Mouse (Mus musculus): ENCODE results near the gene Phactr1. TPM values are rescaled to one million over a fixed set of nuclear protein-coding genes. Genes with fewer than 3 reads are reported as not detected.

The Phactr1 gene
- total and polyA plus RNA-seq, 3 experiments: not detected

- no peak for TF ChIP-seq CHD1 (IDR thresholded peaks at IDR 0.05; ENCODE audit: low read depth, low read length)
Observed at GRCm38 (mm10) chr13:42634908-42635307, 45.5 kb upstream of the Phactr1 start (continued).

- Histone ChIP-seq H3K9ac (ENCODE audit: control insufficient read depth, low read depth, low read length, poor library complexity, severe bottlenecking) (no peak overlapping the region), H3K27me3 (ENCODE audit: control insufficient read depth in 1 of 2, insufficient read depth in 2 of 2, low read length in 2 of 2) (no peaks in the 10 kb centered on the region), H3K4me1 (ENCODE audit: control insufficient read depth in 1 of 2, insufficient read depth in 2 of 2, low read length in 2 of 2) (no peaks in the 10 kb centered on the region), H3K27ac (ENCODE audit: control insufficient read depth, low read depth, low read length) (no peak overlapping the region), H3K79me2 (ENCODE audit: control insufficient read depth, insufficient read depth, low read length, poor library complexity) (no peaks in the 10 kb centered on the region), H3K4me3 (ENCODE audit: control insufficient read depth in 1 of 2, insufficient read depth in 1 of 2, low read depth in 2 of 2, low read length in 2 of 2) (no peak overlapping the region), H3K9me3 (replicated peaks; ENCODE audit: insufficient read depth, low read length) (no peaks in the 10 kb centered on the region), H3K36me3 (ENCODE audit: control insufficient read depth in 1 of 2, insufficient read depth in 2 of 2, low read length in 2 of 2) (no peaks in the 10 kb centered on the region)
- TF ChIP-seq MEF2A (IDR thresholded peaks at IDR 0.05; ENCODE audit: extremely low read depth, insufficient replicate concordance, low read depth, low read length, poor library complexity, severe bottlenecking) (no peak), ETS1 (IDR thresholded peaks at IDR 0.05; ENCODE audit: low read depth, low read length) (no peak)
- no peak for DNase-seq (ENCODE audit: low read depth, low spot score)
Observed at GRCm38 (mm10) chr13:42650228-42650627, 30.2 kb upstream of the Phactr1 start.

DNA sequence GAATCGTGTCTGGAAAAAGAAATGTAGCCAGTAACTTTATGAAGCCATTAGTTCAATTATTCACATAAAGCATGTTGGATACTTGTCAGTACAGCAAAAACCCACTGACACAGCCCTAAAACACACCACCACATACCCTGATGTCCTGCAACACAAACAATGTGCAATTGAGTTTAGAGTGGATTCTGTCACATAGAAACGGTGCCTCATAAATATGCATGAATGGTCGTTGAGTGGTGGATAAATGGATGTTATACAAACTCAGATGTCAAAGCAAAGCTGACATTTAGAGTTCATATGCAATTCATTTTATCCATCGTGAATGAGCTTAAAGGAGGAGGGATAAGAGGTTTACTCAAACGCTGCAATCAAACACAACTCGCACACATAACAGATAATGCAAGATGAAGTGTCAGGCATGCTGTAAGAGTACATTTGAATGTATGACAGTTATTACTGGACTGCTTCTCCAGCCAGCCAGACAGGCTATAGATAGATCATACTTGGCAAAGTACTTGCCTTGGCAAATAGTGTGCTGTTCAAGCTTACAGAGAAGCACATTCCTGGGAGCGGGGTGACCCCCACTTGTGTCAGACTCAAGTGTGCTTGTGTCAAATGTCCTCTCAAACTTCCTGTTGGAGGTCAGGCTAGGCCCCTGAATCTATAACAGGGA lies 23.6 kb upstream of the Phactr1 start:
- Histone ChIP-seq H3K27me3 (ENCODE audit: control insufficient read depth in 1 of 2, insufficient read depth in 2 of 2, low read length in 2 of 2) (no peaks in the 10 kb centered on the region), H3K36me3 (ENCODE audit: control insufficient read depth in 1 of 2, insufficient read depth in 2 of 2, low read length in 2 of 2) (no peaks in the 10 kb centered on the region), H3K4me3 (ENCODE audit: control insufficient read depth in 1 of 2, insufficient read depth in 1 of 2, low read depth in 2 of 2, low read length in 2 of 2) (no peak overlapping the region), H3K79me2 (ENCODE audit: control insufficient read depth, insufficient read depth, low read length, poor library complexity) (no peaks in the 10 kb centered on the region), H3K9me3 (replicated peaks; ENCODE audit: insufficient read depth, low read length) (no peaks in the 10 kb centered on the region), H3K4me1 (ENCODE audit: control insufficient read depth in 1 of 2, insufficient read depth in 2 of 2, low read length in 2 of 2) (no peaks in the 10 kb centered on the region), H3K9ac (ENCODE audit: control insufficient read depth, low read depth, low read length, poor library complexity, severe bottlenecking) (no peak overlapping the region), H3K27ac (ENCODE audit: control insufficient read depth, low read depth, low read length) (no peak overlapping the region)
- no peak for DNase-seq (ENCODE audit: low read depth, low spot score)
- TF ChIP-seq UBTF (IDR thresholded peaks at IDR 0.05; ENCODE audit: borderline replicate concordance, insufficient read depth, low read depth, low read length) (no peak), JUND (IDR thresholded peaks at IDR 0.05; ENCODE audit: low read depth, low read length) (no peak), MYC (IDR thresholded peaks at IDR 0.05; ENCODE audit: low read depth, low read length) (no peak), TAL1 (IDR thresholded peaks at IDR 0.05; ENCODE audit: low read length) (no peak), ZNF384 (IDR thresholded peaks at IDR 0.05; ENCODE audit: low read depth, low read length) (no peak), NELFE (IDR thresholded peaks at IDR 0.05; ENCODE audit: low read depth, low read length) (no peak), CHD2 (IDR thresholded peaks at IDR 0.05; ENCODE audit: low read length) (no peak), BHLHE40 (IDR thresholded peaks at IDR 0.05; ENCODE audit: borderline replicate concordance, low read depth, low read length) (no peak), POLR2AphosphoS5 (IDR thresholded peaks at IDR 0.05; ENCODE audit: borderline replicate concordance, low read depth, low read length) (no peak)
